In the genomic region with DNA sequence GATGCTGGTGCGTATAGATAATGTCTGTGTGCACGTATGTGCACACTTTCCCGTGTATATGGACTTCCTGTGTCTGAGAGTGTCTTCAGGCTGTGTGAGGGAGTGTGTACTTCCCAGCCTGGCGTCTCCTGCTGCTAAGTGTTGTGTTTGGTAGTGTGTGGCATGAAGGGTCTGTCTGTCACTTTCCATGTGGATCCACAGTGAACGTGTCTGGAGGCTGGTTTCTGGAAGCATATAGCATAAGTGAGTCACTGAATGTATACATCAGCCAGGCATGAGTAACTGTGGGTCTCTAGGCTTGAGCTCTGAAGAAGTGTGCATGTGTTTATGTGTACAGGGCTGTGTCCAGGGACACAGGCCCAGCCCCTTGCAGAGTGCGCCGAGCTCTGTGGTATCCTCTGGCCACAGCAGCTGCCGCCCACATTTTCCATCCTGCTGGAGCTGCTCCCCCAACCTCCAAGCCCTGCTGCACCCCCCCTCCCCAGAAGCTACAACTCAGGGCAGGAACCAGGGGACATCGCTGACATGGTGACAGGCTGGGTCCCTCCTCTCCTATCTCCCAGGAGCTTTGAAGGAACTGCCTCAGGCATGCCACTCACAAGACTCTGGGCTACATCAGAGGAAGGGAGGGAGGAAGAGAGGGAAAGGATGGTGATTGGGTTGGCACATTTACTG, we compare ENCODE assay signal across 11 mouse cellular contexts. TPM values are rescaled to one million over a fixed set of nuclear protein-coding genes. Genes with fewer than 3 reads are reported as not detected.
A peak's percentile ranks its signal among the peaks of the same experiment; 100 is the strongest.
DNase-seq lines count a peak whose midpoint lies in the region; ATAC-seq lines count a peak whose summit lies in the region.
"Had no signal": no experiment of that assay in that cellular context is flagged by ENCODE, and none has a peak within 500 bp of the region (broad histone marks: within the 10 kb centered on the region; RNA-seq: fewer than 3 reads in every experiment).

No protein-coding gene starts in this region.

- peaks cover 94% of the 10 kb centered on the region for H3K4me1 ChIP-seq in forebrain, embryonic 13.5 days
- peaks cover 92% of the 10 kb centered on the region for H3K4me1 ChIP-seq in forebrain, embryonic 16.5 days (replicated peaks; ENCODE audit: control insufficient read depth, insufficient read depth, low read length)
- peaks cover 93% of the 10 kb centered on the region for H3K4me1 ChIP-seq in midbrain, embryonic 13.5 days (replicated peaks)
- H3K4me1 ChIP-seq in midbrain, embryonic 11.5 days (ENCODE audit: control insufficient read depth, insufficient read depth, low read length), result peaks cover 65% of the 10 kb centered on the region
- peaks cover 88% of the 10 kb centered on the region for H3K4me1 ChIP-seq in heart, embryonic 16.5 days (ENCODE audit: control insufficient read depth, insufficient read depth, low read length)
- H3K4me1 ChIP-seq in stomach, embryonic 16.5 days (ENCODE audit: control insufficient read depth, insufficient read depth, low read length), result peaks cover 90% of the 10 kb centered on the region

- DNase-seq in midbrain, embryonic 11.5 days (ENCODE audit: low spot score, missing footprints), result no peak
- DNase-seq in spleen, postnatal 4 days (ENCODE audit: low spot score in 2 of 2), result no peak
- no peak for DNase-seq in embryo, embryonic 10.5 days (ENCODE audit: low spot score)
- DNase-seq: spleen, adult 18-20 months had no signal

- peak overlapping the region; percentile 41; the same call in 1 of the 2 replicates for H3K27ac ChIP-seq in forebrain, embryonic 13.5 days
- no peak overlapping the region for H3K27ac ChIP-seq in forebrain, embryonic 16.5 days (ENCODE audit: low read length)
- no peak overlapping the region; the same call in 1 of the 2 replicates for H3K27ac ChIP-seq in midbrain, embryonic 13.5 days
- no peak overlapping the region for H3K27ac ChIP-seq in midbrain, embryonic 11.5 days (ENCODE audit: low read depth, low read length)
- H3K27ac ChIP-seq in heart, embryonic 16.5 days (ENCODE audit: low read length), result 0 out of 2 replicates have a peak overlapping the region, but pooled peaks have one; percentile 30
- peak overlapping the region; percentile 28 for H3K27ac ChIP-seq in stomach, embryonic 16.5 days (ENCODE audit: low read length)
- H3K27ac ChIP-seq: limb, embryonic 13.5 days had no signal

- H3K9me3 ChIP-seq in forebrain, embryonic 13.5 days (replicated peaks), result no peaks in the 10 kb centered on the region
- H3K9me3 ChIP-seq in forebrain, embryonic 16.5 days (ENCODE audit: control insufficient read depth, low read length), result no peaks in the 10 kb centered on the region
- no peaks in the 10 kb centered on the region for H3K9me3 ChIP-seq in midbrain, embryonic 13.5 days
- H3K9me3 ChIP-seq in midbrain, embryonic 11.5 days (ENCODE audit: control insufficient read depth, low read length), result no peaks in the 10 kb centered on the region
- no peaks in the 10 kb centered on the region for H3K9me3 ChIP-seq in heart, embryonic 16.5 days (replicated peaks; ENCODE audit: control insufficient read depth, low read length)
- no peaks in the 10 kb centered on the region for H3K9me3 ChIP-seq in stomach, embryonic 16.5 days (replicated peaks; ENCODE audit: control insufficient read depth, low read length)
- H3K9me3 ChIP-seq: limb, embryonic 13.5 days had no signal

- H3K9ac ChIP-seq in forebrain, embryonic 13.5 days, result no peak overlapping the region
- no peak overlapping the region for H3K9ac ChIP-seq in forebrain, embryonic 16.5 days (replicated peaks; ENCODE audit: low read depth, low read length)
- peak overlapping the region; percentile 45; the same call in 1 of the 2 replicates for H3K9ac ChIP-seq in midbrain, embryonic 13.5 days (replicated peaks)
- H3K9ac ChIP-seq in midbrain, embryonic 11.5 days (ENCODE audit: low read length), result no peak overlapping the region
- H3K9ac ChIP-seq in heart, embryonic 16.5 days (ENCODE audit: low read length), result no peak overlapping the region
- peak overlapping the region; percentile 51; the same call in 1 of the 2 replicates for H3K9ac ChIP-seq in stomach, embryonic 16.5 days (ENCODE audit: low read length)

- no peak overlapping the region for H3K4me2 ChIP-seq in forebrain, embryonic 13.5 days
- no peak overlapping the region for H3K4me2 ChIP-seq in forebrain, embryonic 16.5 days (ENCODE audit: low read length)
- H3K4me2 ChIP-seq in midbrain, embryonic 13.5 days (replicated peaks), result no peak overlapping the region
- no peak overlapping the region for H3K4me2 ChIP-seq in midbrain, embryonic 11.5 days
- no peak overlapping the region for H3K4me2 ChIP-seq in heart, embryonic 16.5 days (ENCODE audit: low read depth, low read length)
- H3K4me2 ChIP-seq in stomach, embryonic 16.5 days (ENCODE audit: low read depth, low read length), result no peak overlapping the region

- H3K36me3 ChIP-seq in forebrain, embryonic 13.5 days (ENCODE audit: poor library complexity, severe bottlenecking), result peaks cover 23% of the 10 kb centered on the region
- H3K36me3 ChIP-seq in forebrain, embryonic 16.5 days (ENCODE audit: control insufficient read depth, insufficient read depth), result peaks cover 3% of the 10 kb centered on the region; the same call in 1 of the 2 replicates
- H3K36me3 ChIP-seq in midbrain, embryonic 13.5 days, result peaks cover 23% of the 10 kb centered on the region
- H3K36me3 ChIP-seq in midbrain, embryonic 11.5 days (ENCODE audit: control insufficient read depth, insufficient read depth, low read length), result peaks cover 2% of the 10 kb centered on the region; the same call in 1 of the 2 replicates
- H3K36me3 ChIP-seq in heart, embryonic 16.5 days (ENCODE audit: control insufficient read depth, insufficient read depth), result no peaks in the 10 kb centered on the region
- H3K36me3 ChIP-seq in stomach, embryonic 16.5 days (ENCODE audit: control insufficient read depth, insufficient read depth, low read length), result no peaks in the 10 kb centered on the region

- H3K4me3 ChIP-seq in forebrain, embryonic 13.5 days, result no peak overlapping the region
- H3K4me3 ChIP-seq in forebrain, embryonic 16.5 days (replicated peaks; ENCODE audit: low read length), result no peak overlapping the region
- H3K4me3 ChIP-seq in midbrain, embryonic 13.5 days (replicated peaks), result no peak overlapping the region
- no peak overlapping the region for H3K4me3 ChIP-seq in midbrain, embryonic 11.5 days (ENCODE audit: low read depth, low read length)
- no peak overlapping the region for H3K4me3 ChIP-seq in heart, embryonic 16.5 days (ENCODE audit: low read length)
- H3K4me3 ChIP-seq in stomach, embryonic 16.5 days (replicated peaks; ENCODE audit: low read length), result no peak overlapping the region

- WGBS in forebrain, embryonic 13.5 days, result 87% methylated on average over 9 of the region's 9 CpGs
- 78% methylated on average over 9 of the region's 9 CpGs for WGBS in forebrain, embryonic 16.5 days
- 76% methylated on average over 9 of the region's 9 CpGs for WGBS in midbrain, embryonic 13.5 days
- WGBS in midbrain, embryonic 11.5 days, result 85% methylated on average over 9 of the region's 9 CpGs
- whole genome bisulfite sequencing in heart, embryonic 16.5 days, result 54% methylated on average over 9 of the region's 9 CpGs
- WGBS in stomach, embryonic 16.5 days, result 49% methylated on average over 9 of the region's 9 CpGs

- no peak for ATAC-seq in forebrain, embryonic 13.5 days
- ATAC-seq in forebrain, embryonic 16.5 days, result no peak
- no peak for ATAC-seq in midbrain, embryonic 13.5 days
- ATAC-seq in midbrain, embryonic 11.5 days (ENCODE audit: low FRiP score), result no peak
- no peak for ATAC-seq in heart, embryonic 16.5 days (replicated peaks; ENCODE audit: extremely low read depth, insufficient read depth, low FRiP score)
- ATAC-seq in stomach, embryonic 16.5 days (ENCODE audit: insufficient read depth, low FRiP score), result no peak
- ATAC-seq: inflammation-experienced regulatory T-cells, adult 6 months had no signal

- no peaks in the 10 kb centered on the region for H3K27me3 ChIP-seq in forebrain, embryonic 13.5 days
- no peaks in the 10 kb centered on the region for H3K27me3 ChIP-seq in forebrain, embryonic 16.5 days (replicated peaks; ENCODE audit: control insufficient read depth, insufficient read depth, low read length)
- H3K27me3 ChIP-seq in midbrain, embryonic 13.5 days, result no peaks in the 10 kb centered on the region
- H3K27me3 ChIP-seq in midbrain, embryonic 11.5 days (ENCODE audit: control insufficient read depth, insufficient read depth, low read length), result no peaks in the 10 kb centered on the region
- H3K27me3 ChIP-seq in heart, embryonic 16.5 days (ENCODE audit: control insufficient read depth, insufficient read depth, low read length), result no peaks in the 10 kb centered on the region
- H3K27me3 ChIP-seq in stomach, embryonic 16.5 days (ENCODE audit: control insufficient read depth, insufficient read depth, low read length), result no peaks in the 10 kb centered on the region
- H3K27me3 ChIP-seq: limb, embryonic 13.5 days had no signal

RNA-seq across cellular contexts. Expression of a gene that starts 5.5 kb away (rescaled TPM):
- polyA plus RNA-seq in forebrain, embryonic 13.5 days (2015; fragmentation: Nextera tagmentation; extraction: Ambion mirVana), result 4.8 and 5.1 TPM in 2 replicates
- 4.7 and 5.8 TPM in 2 replicates for polyA plus RNA-seq in forebrain, embryonic 16.5 days (2015; fragmentation: Nextera tagmentation; extraction: Ambion mirVana)
- 6.2 and 6.4 TPM in 2 replicates for polyA plus RNA-seq in midbrain, embryonic 13.5 days (2015; fragmentation: Nextera tagmentation; extraction: Ambion mirVana)
- 5.2 and 6.0 TPM in 2 replicates for polyA plus RNA-seq in midbrain, embryonic 11.5 days (2014; fragmentation: Nextera tagmentation; extraction: Ambion mirVana)
- 1.7 and 3.1 TPM in 2 replicates for polyA plus RNA-seq in heart, embryonic 16.5 days (2015; fragmentation: Nextera tagmentation; extraction: Ambion mirVana)
- 2.1 and 2.6 TPM in 2 replicates for polyA plus RNA-seq in stomach, embryonic 16.5 days (2015; fragmentation: Nextera tagmentation; extraction: Ambion mirVana)

RNA-seq across cellular contexts. Expression of a gene that starts 13.3 kb away (rescaled TPM):
- polyA plus RNA-seq in forebrain, embryonic 13.5 days (2015; fragmentation: Nextera tagmentation; extraction: Ambion mirVana), result not detected in 2 replicates
- polyA plus RNA-seq in forebrain, embryonic 16.5 days (2015; fragmentation: Nextera tagmentation; extraction: Ambion mirVana), result not detected in 2 replicates
- polyA plus RNA-seq in midbrain, embryonic 13.5 days (2015; fragmentation: Nextera tagmentation; extraction: Ambion mirVana), result not detected in 2 replicates
- polyA plus RNA-seq in midbrain, embryonic 11.5 days (2014; fragmentation: Nextera tagmentation; extraction: Ambion mirVana), result not detected in 2 replicates
- not detected in 2 replicates for polyA plus RNA-seq in heart, embryonic 16.5 days (2015; fragmentation: Nextera tagmentation; extraction: Ambion mirVana)
- polyA plus RNA-seq in stomach, embryonic 16.5 days (2015; fragmentation: Nextera tagmentation; extraction: Ambion mirVana), result not detected in 2 replicates
- polyA plus RNA-seq: inflammation-experienced regulatory T-cells, adult 6 months; limb, embryonic 13.5 days had no signal

Comparison
In these comparisons a context has a peak if more than half of its experiments do, and no peak if none do; other contexts are left out.
1. H3K27ac ChIP-seq: peak in forebrain, embryonic 13.5 days (single experiment), heart, embryonic 16.5 days (single experiment) and stomach, embryonic 16.5 days (single experiment); none in forebrain, embryonic 16.5 days (single experiment), midbrain, embryonic 13.5 days (single experiment) and midbrain, embryonic 11.5 days (single experiment).
2. H3K9ac ChIP-seq: peak in midbrain, embryonic 13.5 days (single experiment) and stomach, embryonic 16.5 days (single experiment); none in forebrain, embryonic 13.5 days (single experiment), forebrain, embryonic 16.5 days (single experiment), midbrain, embryonic 11.5 days (single experiment) and heart, embryonic 16.5 days (single experiment).